Mouse (Mus musculus) heart, adult 9 months (tissue): Measurements from ENCODE around the gene Gpc6.

Experiments used
- DNase-seq, 2 experiments: peaks; one replicate each; pipeline ENCODE4 v3.0.0; 2022; ENCODE audit warnings: low spot score in 2 of 2

Gene Gpc6

GRCm38 (mm10) chr14:116947939-116948591 lies 22.9 kb downstream of the Gpc6 start:
- no peak for DNase-seq

GRCm38 (mm10) chr14:116957154-116957553 lies 32.0 kb downstream of the Gpc6 start:
- DNase-seq: no peak

GRCm38 (mm10) chr14:116964837-116965236 lies 39.7 kb downstream of the Gpc6 start:
- no peak for DNase-seq

GRCm38 (mm10) chr14:116974708-116975107 lies 49.6 kb downstream of the Gpc6 start:
- no peak for DNase-seq

GRCm38 (mm10) chr14:116975224-116975623 lies 50.1 kb downstream of the Gpc6 start:
- no peak for DNase-seq

- DNase-seq: no peak
Measured at GRCm38 (mm10) chr14:116977259-116977658, 52.1 kb downstream of the Gpc6 start.

- no peak for DNase-seq
Measured at GRCm38 (mm10) chr14:116979714-116980382, 54.7 kb downstream of the Gpc6 start.

- no peak for DNase-seq
Measured at GRCm38 (mm10) chr14:116981711-116982110, 56.6 kb downstream of the Gpc6 start.

GRCm38 (mm10) chr14:116987341-116987740 lies 62.2 kb downstream of the Gpc6 start:
- DNase-seq: no peak

- no peak for DNase-seq
Measured at GRCm38 (mm10) chr14:117000376-117000775, 75.3 kb downstream of the Gpc6 start.

- no peak for DNase-seq
Measured at GRCm38 (mm10) chr14:117002313-117002712, 77.2 kb downstream of the Gpc6 start.

- no peak for DNase-seq
Measured at GRCm38 (mm10) chr14:117008781-117009180, 83.7 kb downstream of the Gpc6 start.

GRCm38 (mm10) chr14:117012969-117013368 lies 87.9 kb downstream of the Gpc6 start:
- DNase-seq: no peak

GRCm38 (mm10) chr14:117013554-117014117 lies 88.5 kb downstream of the Gpc6 start:
- no peak for DNase-seq

GRCm38 (mm10) chr14:117015333-117015922 lies 90.3 kb downstream of the Gpc6 start:
- DNase-seq: no peak

- no peak for DNase-seq
Measured at GRCm38 (mm10) chr14:117022180-117022799, 97.2 kb downstream of the Gpc6 start.

GRCm38 (mm10) chr14:117034146-117034545 lies 109.0 kb downstream of the Gpc6 start:
- DNase-seq: no peak

GRCm38 (mm10) chr14:117041017-117041416 lies 115.9 kb downstream of the Gpc6 start:
- DNase-seq: no peak

GRCm38 (mm10) chr14:117048951-117049350 lies 123.8 kb downstream of the Gpc6 start:
- DNase-seq: no peak

- no peak for DNase-seq
Measured at GRCm38 (mm10) chr14:117050877-117051276, 125.8 kb downstream of the Gpc6 start.

GRCm38 (mm10) chr14:117053361-117053760 lies 128.2 kb downstream of the Gpc6 start:
- no peak for DNase-seq

- DNase-seq: peak in 1 of 2 experiments; percentile 3
Measured at GRCm38 (mm10) chr14:117055134-117055533, 130.0 kb downstream of the Gpc6 start.
